Mouse (Mus musculus) midbrain, postnatal 0 days (tissue): ENCODE data around the gene Galp. TPM values are rescaled to one million over a fixed set of nuclear protein-coding genes. Genes with fewer than 3 reads are reported as not detected.

ENCODE experiments used
- ATAC-seq: fragments of 200-750 bp; cut with Nextera tagmentation; 2 replicates; pipeline ENCODE4 v1.8.0; 2017; ENCODE audit warnings: moderate number of reproducible peaks, mild to moderate bottlenecking, moderate TSS enrichment, moderate library complexity; ENCODE audit not compliant: low FRiP score
- DNase-seq: peaks from one replicate; pipeline ENCODE4 v3.0.0-alpha.2; 2015; ENCODE audit warnings: low spot score
- H3K27ac ChIP-seq: fragments of 300-500 bp; sonication (generic); 2 replicates; pipeline ENCODE4 v1.5.1; 2014; ENCODE audit warnings: low read depth, mild to moderate bottlenecking, low read length, mixed read lengths
- H3K27me3 ChIP-seq: fragments of 300-500 bp; sonication (generic); 2 replicates; pipeline ENCODE4 v1.6.1; 2014; ENCODE audit warnings: low read length, control low read depth, mixed read lengths; ENCODE audit not compliant: insufficient read depth
- H3K36me3 ChIP-seq: fragments of 300-500 bp; sonication (generic); 2 replicates; pipeline ENCODE4 v1.6.1; 2014; ENCODE audit warnings: low read length, control low read depth, mixed read lengths; ENCODE audit not compliant: insufficient read depth
- H3K4me1 ChIP-seq: fragments of 300-500 bp; sonication (generic); 2 replicates; pipeline ENCODE4 v1.6.1; 2014; ENCODE audit warnings: mild to moderate bottlenecking, control low read depth, antibody characterized with exemption, low read length, mixed read lengths; ENCODE audit not compliant: insufficient read depth
- H3K4me2 ChIP-seq: fragments of 300-500 bp; sonication (generic); 2 replicates; pipeline ENCODE4 v1.6.1; 2014; ENCODE audit warnings: low read depth, mild to moderate bottlenecking, low read length, mixed read lengths; ENCODE audit not compliant: poor library complexity, severe bottlenecking
- H3K4me3 ChIP-seq: fragments of 300-500 bp; sonication (generic); 2 replicates; pipeline ENCODE4 v1.5.1; 2014; ENCODE audit warnings: low read depth, mild to moderate bottlenecking, low read length, moderate library complexity
- H3K9ac ChIP-seq: fragments of 300-500 bp; sonication (generic); replicated peaks from 2 replicates; pipeline ENCODE4 v1.6.1; 2014; ENCODE audit warnings: mild to moderate bottlenecking, low read length, moderate library complexity, mixed read lengths; ENCODE audit not compliant: poor library complexity, severe bottlenecking
- H3K9me3 ChIP-seq: fragments of 300-500 bp; sonication (generic); 2 replicates; pipeline ENCODE4 v1.6.1; 2016; ENCODE audit warnings: low read length, control low read depth
- CTCF ChIP-seq: IDR thresholded peaks from 2 replicates; pipeline ENCODE4 v1.5.1; 2016; ENCODE audit warnings: antibody characterized with exemption, mild to moderate bottlenecking
- WGBS: fragments of 180-500 bp; shearing (Covaris S2); extraction: QIAGEN DNeasy Blood & Tissue Kit; methylation state at CpG from one replicate; pipeline ENCODE4 v1.1.7; 2014; 5-methylcytosine and 5-hydroxymethylcytosine counted together
- polyA plus RNA-seq: library from polyadenylated mRNA; unstranded; fragments of >200 nt; fragmentation: Nextera tagmentation; extraction: Ambion mirVana; gene quantifications from 2 replicates; pipeline ENCODE4 v1.2.1, GENCODE M21; 2015
- total RNA-seq: library from RNA; depleted of rRNA; stranded (reverse); fragments of >200 nt; gene quantifications from 2 replicates; pipeline ENCODE4 v1.2.3, GENCODE M21; 2014; rRNA removed

The Galp gene
- total and polyA plus RNA-seq, 2 experiments from 2014 or later = not detected

- H3K9me3 ChIP-seq = 0 out of 2 replicates have a peak, but pooled peaks cover 3% of the 10 kb centered on the region
- TF ChIP-seq CTCF = no peak
- WGBS = 79% methylated on average over 4 of the region's 4 CpGs
Observed at GRCm38 (mm10) chr7:6262984-6263383, 66.1 kb downstream of the Galp start.

GRCm38 (mm10) chr7:6265695-6266094 lies 68.8 kb downstream of the Galp start:
- Histone ChIP-seq H3K27ac (no peak overlapping the region), H3K4me2 (no peak overlapping the region), H3K9me3 (0 out of 2 replicates have a peak, but pooled peaks cover 3% of the 10 kb centered on the region), H3K4me1 (no peaks in the 10 kb centered on the region), H3K9ac (no peak overlapping the region), H3K27me3 (no peaks in the 10 kb centered on the region), H3K4me3 (no peak overlapping the region), H3K36me3 (no peaks in the 10 kb centered on the region)
- no peak for ATAC-seq
- no peak for DNase-seq
- 60% methylated on average over 8 of the region's 8 CpGs for WGBS
- peak; percentile 63 for TF ChIP-seq CTCF

More at GRCm38 (mm10) chr7:6262984-6263383, 66.1 kb downstream of the Galp start:
- no peak overlapping the region for H3K4me3 ChIP-seq
- DNase-seq (no peak), ATAC-seq (no peak)
- no peaks in the 10 kb centered on the region for H3K36me3 ChIP-seq
- no peaks in the 10 kb centered on the region for H3K4me1 ChIP-seq
- H3K27me3 ChIP-seq = no peaks in the 10 kb centered on the region
- H3K9ac ChIP-seq = no peak overlapping the region
- no peak overlapping the region for H3K4me2 ChIP-seq
- no peak overlapping the region for H3K27ac ChIP-seq

Other genes with a start within 250 kb of the Galp start
- not detected in 2 replicates for gene Vmn1r65, start 186.1 kb upstream of the Galp start, total RNA-seq
- gene Vmn1r65, start 186.1 kb upstream of the Galp start, polyA plus RNA-seq = not detected in 2 replicates
- not detected in 2 replicates for gene Nlrp4c, start 151.9 kb upstream of the Galp start, total RNA-seq
- not detected in 2 replicates for gene Nlrp4c, start 151.9 kb upstream of the Galp start, polyA plus RNA-seq
- gene Zfp787, start 41.1 kb upstream of the Galp start, total RNA-seq = 65.8 and 66.7 TPM in 2 replicates
- gene Zfp787, start 41.1 kb upstream of the Galp start, polyA plus RNA-seq = 53.8 and 61.5 TPM in 2 replicates
- gene Zfp444, start 24.9 kb upstream of the Galp start, total RNA-seq = 86.4 and 92.4 TPM in 2 replicates
- gene Zfp444, start 24.9 kb upstream of the Galp start, polyA plus RNA-seq = 78.6 and 85.2 TPM in 2 replicates
- not detected in 2 replicates for gene Zscan5b, start 25.2 kb downstream of the Galp start, total RNA-seq
- gene Zscan5b, start 25.2 kb downstream of the Galp start, polyA plus RNA-seq = not detected in 2 replicates
- not detected in 2 replicates for gene Epp13, start 55.6 kb downstream of the Galp start, total RNA-seq
- 0.39 TPM in 1 of 2 replicates, not detected in the other for gene Epp13, start 55.6 kb downstream of the Galp start, polyA plus RNA-seq
- 5.2 and 7.1 TPM in 2 replicates for gene Zfp667, start 89.5 kb downstream of the Galp start, total RNA-seq
- gene Zfp667, start 89.5 kb downstream of the Galp start, polyA plus RNA-seq = 11.0 and 12.4 TPM in 2 replicates
- gene Zfp583, start 134.2 kb downstream of the Galp start, total RNA-seq = 6.7 and 9.9 TPM in 2 replicates
- gene Zfp583, start 134.2 kb downstream of the Galp start, polyA plus RNA-seq = 15.2 and 16.5 TPM in 2 replicates
- gene Gm3854, start 146.7 kb downstream of the Galp start, total RNA-seq = 3.4 and 5.0 TPM in 2 replicates
- gene Gm3854, start 146.7 kb downstream of the Galp start, polyA plus RNA-seq = 4.5 and 5.6 TPM in 2 replicates
- 2.6 and 4.7 TPM in 2 replicates for gene Zfp78, start 166.2 kb downstream of the Galp start, total RNA-seq
- gene Zfp78, start 166.2 kb downstream of the Galp start, polyA plus RNA-seq = 3.3 and 4.3 TPM in 2 replicates
- 14.8 and 16.5 TPM in 2 replicates for gene Zfp28, start 186.2 kb downstream of the Galp start, total RNA-seq
- 16.4 and 19.5 TPM in 2 replicates for gene Zfp28, start 186.2 kb downstream of the Galp start, polyA plus RNA-seq
- 19.6 and 21.8 TPM in 2 replicates for gene Smim17, start 201.6 kb downstream of the Galp start, total RNA-seq
- gene Smim17, start 201.6 kb downstream of the Galp start, polyA plus RNA-seq = 6.3 and 7.4 TPM in 2 replicates
- 0.47 and 0.77 TPM in 2 replicates for gene Gm20715, start 213.2 kb downstream of the Galp start, total RNA-seq
- not detected in 2 replicates for gene Gm20715, start 213.2 kb downstream of the Galp start, polyA plus RNA-seq
- gene Olfr1344, start 241.6 kb downstream of the Galp start, total RNA-seq = 0.47 and 5.2 TPM in 2 replicates
- 0.28 and 0.36 TPM in 2 replicates for gene Olfr1344, start 241.6 kb downstream of the Galp start, polyA plus RNA-seq